Mouse (Mus musculus): ENCODE measurements at regions not wholly inside any gene's neighbourhood (a gene's known extent, or its start where the extent isn't known, plus 50 kb on each side); places are given as distances from the start of the nearest gene placed in this dataset.
A peak's percentile ranks its signal among the peaks of the same experiment; 100 is the strongest.
"Not testable (repeated sequence)": the region's sequence is repeated elsewhere in the genome, so short reads cannot be mapped to it uniquely, and the experiment has no call there.

GRCm38 (mm10) chr9:86095460-86095859 lies 253.3 kb downstream of the Tpbg start:
- DNase-seq: no peak

GRCm38 (mm10) chr9:86096246-86096645 lies 254.1 kb downstream of the Tpbg start:
- no peak for DNase-seq

GRCm38 (mm10) chr9:86099325-86099724 lies 257.1 kb downstream of the Tpbg start:
- DNase-seq: no peak

GRCm38 (mm10) chr9:86101360-86102086 lies 259.3 kb downstream of the Tpbg start:
- no peak for DNase-seq

- peak in 1 of 2 experiments; percentile 10 for DNase-seq
Measured at GRCm38 (mm10) chr9:86103607-86104006, 261.4 kb downstream of the Tpbg start.

- DNase-seq: no peak
Measured at GRCm38 (mm10) chr9:86104664-86105063, 262.5 kb downstream of the Tpbg start.

- DNase-seq: no peak
Measured at GRCm38 (mm10) chr9:86105851-86106250, 263.7 kb downstream of the Tpbg start.

- DNase-seq: no peak
Measured at GRCm38 (mm10) chr9:86109906-86110305, 267.7 kb downstream of the Tpbg start.

- no peak for DNase-seq
Measured at GRCm38 (mm10) chr9:86119370-86119769, 277.2 kb downstream of the Tpbg start.

GRCm38 (mm10) chr9:86135617-86136016 lies 293.4 kb downstream of the Tpbg start:
- not testable (repeated sequence) for DNase-seq

- DNase-seq: no peak
Measured at GRCm38 (mm10) chr9:86145903-86146302, 303.7 kb downstream of the Tpbg start.

GRCm38 (mm10) chr9:86160316-86160715 lies 304.4 kb downstream of the Ube2cbp start:
- DNase-seq: no peak

- DNase-seq: no peak
Measured at GRCm38 (mm10) chr9:86166362-86167067, 298.2 kb downstream of the Ube2cbp start.

- no peak for DNase-seq
Measured at GRCm38 (mm10) chr9:86170756-86171155, 294.0 kb downstream of the Ube2cbp start.

GRCm38 (mm10) chr9:86186751-86187747 lies 277.7 kb downstream of the Ube2cbp start:
- no peak for DNase-seq

- no peak for DNase-seq
Measured at GRCm38 (mm10) chr9:86188873-86189272, 275.9 kb downstream of the Ube2cbp start.

GRCm38 (mm10) chr9:86205041-86205440 lies 259.7 kb downstream of the Ube2cbp start:
- no peak for DNase-seq

- no peak for DNase-seq
Measured at GRCm38 (mm10) chr9:86208334-86208925, 256.3 kb downstream of the Ube2cbp start.

- no peak for DNase-seq
Measured at GRCm38 (mm10) chr9:86211267-86211666, 253.5 kb downstream of the Ube2cbp start.

- DNase-seq: no peak
Measured at GRCm38 (mm10) chr9:86219669-86220068, 245.1 kb downstream of the Ube2cbp start.

- no peak for DNase-seq
Measured at GRCm38 (mm10) chr9:86224530-86224929, 240.2 kb downstream of the Ube2cbp start.

GRCm38 (mm10) chr9:86230673-86231350 lies 233.9 kb downstream of the Ube2cbp start:
- no peak for DNase-seq
